Mouse (Mus musculus) intestine, postnatal 0 days (tissue): ENCODE measurements around the gene Psmd5. TPM values are rescaled to one million over a fixed set of nuclear protein-coding genes. Genes with fewer than 3 reads are reported as not detected.

Experiments
- ATAC-seq: fragments of 200-750 bp; cut with Nextera tagmentation; 2 replicates; pipeline ENCODE4 v1.8.0; 2017; ENCODE audit warnings: mild to moderate bottlenecking, moderate TSS enrichment, moderate library complexity
- H3K27ac ChIP-seq: fragments of 300-500 bp; sonication (generic); 2 replicates; pipeline ENCODE4 v1.5.1; 2014; ENCODE audit warnings: mild to moderate bottlenecking, low read depth, low read length, moderate library complexity
- H3K27me3 ChIP-seq: fragments of 300-500 bp; sonication (generic); replicated peaks from 2 replicates; pipeline ENCODE4 v1.6.1; 2014; ENCODE audit warnings: low read length, mixed read lengths; ENCODE audit not compliant: control insufficient read depth, insufficient read depth
- H3K36me3 ChIP-seq: fragments of 300-500 bp; sonication (generic); 2 replicates; pipeline ENCODE4 v1.6.1; 2014; ENCODE audit warnings: mild to moderate bottlenecking, moderate library complexity; ENCODE audit not compliant: control insufficient read depth, insufficient read depth
- H3K4me1 ChIP-seq: fragments of 300-500 bp; sonication (generic); replicated peaks from 2 replicates; pipeline ENCODE4 v1.6.1; 2014; ENCODE audit warnings: antibody characterized with exemption, low read length, mixed read lengths; ENCODE audit not compliant: control insufficient read depth, insufficient read depth
- H3K4me2 ChIP-seq: fragments of 300-500 bp; sonication (generic); replicated peaks from 2 replicates; pipeline ENCODE4 v1.6.1; 2014; ENCODE audit warnings: low read depth, mild to moderate bottlenecking, moderate library complexity
- H3K4me3 ChIP-seq: fragments of 300-500 bp; sonication (generic); 2 replicates; pipeline ENCODE4 v1.5.1; 2014; ENCODE audit warnings: low read depth, low read length
- H3K9ac ChIP-seq: fragments of 300-500 bp; sonication (generic); 2 replicates; pipeline ENCODE4 v1.6.1; 2014; ENCODE audit warnings: mild to moderate bottlenecking, low read depth, low read length
- H3K9me3 ChIP-seq: fragments of 300-500 bp; sonication (generic); 2 replicates; pipeline ENCODE4 v1.6.1; 2016; ENCODE audit warnings: mixed run types; ENCODE audit not compliant: control insufficient read depth
- CTCF ChIP-seq: sonication (generic); IDR thresholded peaks from 2 replicates; pipeline ENCODE4 v1.5.1; 2016; ENCODE audit warnings: low read depth, mild to moderate bottlenecking, control low read depth, antibody characterized with exemption, moderate library complexity
- WGBS: fragments of 180-500 bp; shearing (Covaris S2); extraction: QIAGEN DNeasy Blood & Tissue Kit; methylation state at CpG from one replicate; pipeline ENCODE4 v1.1.7; 2014; 5-methylcytosine and 5-hydroxymethylcytosine counted together
- polyA plus RNA-seq: library from polyadenylated mRNA; unstranded; fragments of >200 nt; fragmentation: Nextera tagmentation; extraction: Ambion mirVana; gene quantifications from 2 replicates; pipeline ENCODE4 v1.2.1, GENCODE M21; 2015

Psmd5 gene
- 47.5 and 52.2 TPM in 2 replicates for polyA plus RNA-seq

- H3K9me3 ChIP-seq = no peaks in the 10 kb centered on the region
- peak within 1 kb of the TSS; percentile 71 for H3K27ac ChIP-seq
- 8% methylated on average over 8 of the region's 8 CpGs for WGBS
- peak within 1 kb of the TSS; percentile 53; the same call in 1 of the 2 replicates for H3K9ac ChIP-seq
- H3K27me3 ChIP-seq = no peaks in the 10 kb centered on the region
- peak within 1 kb of the TSS; percentile 71 for H3K4me2 ChIP-seq
- no peaks in the 10 kb centered on the region for H3K36me3 ChIP-seq
- no peak for ATAC-seq
- peak within 1 kb of the TSS; percentile 40 for H3K4me3 ChIP-seq
- TF ChIP-seq CTCF = 0 out of 2 replicates have a peak, but pooled peaks have one; percentile 8
- 0 out of 2 replicates have a peak, but pooled peaks cover 11% of the 10 kb centered on the region for H3K4me1 ChIP-seq
These were observed at the start of gene Psmd5 for GRCm38 (mm10) chr2:34874816-34875345. Gene Psmd5 (minus strand): TSS chr2:34874968.

GRCm38 (mm10) chr2:34922729-34923128 is 48.0 kb upstream of the Psmd5 start:
- no peak for ATAC-seq
- H3K4me1 ChIP-seq = no peaks in the 10 kb centered on the region
- no peak overlapping the region for H3K27ac ChIP-seq
- H3K4me2 ChIP-seq = no peak overlapping the region
- no peaks in the 10 kb centered on the region for H3K9me3 ChIP-seq
- no peak overlapping the region for H3K4me3 ChIP-seq
- H3K27me3 ChIP-seq = no peaks in the 10 kb centered on the region
- TF ChIP-seq CTCF = no peak
- H3K36me3 ChIP-seq = no peaks in the 10 kb centered on the region
- 8% methylated on average over 2 of the region's 2 CpGs for WGBS
- H3K9ac ChIP-seq = no peak overlapping the region

GRCm38 (mm10) chr2:34920144-34920543 is 45.4 kb upstream of the Psmd5 start:
- Histone ChIP-seq H3K27ac (no peak overlapping the region), H3K4me2 (no peak overlapping the region), H3K9me3 (no peaks in the 10 kb centered on the region), H3K4me1 (no peaks in the 10 kb centered on the region), H3K36me3 (no peaks in the 10 kb centered on the region), H3K27me3 (no peaks in the 10 kb centered on the region), H3K4me3 (no peak overlapping the region), H3K9ac (no peak overlapping the region)
- TF ChIP-seq CTCF = no peak
- WGBS = 54% methylated on average over 2 of the region's 2 CpGs
- no peak for ATAC-seq

- no peak for TF ChIP-seq CTCF
- no peaks in the 10 kb centered on the region for H3K27me3 ChIP-seq
- H3K9ac ChIP-seq = no peak overlapping the region
- no peaks in the 10 kb centered on the region for H3K9me3 ChIP-seq
- WGBS = 76% methylated on average over 2 of the region's 2 CpGs
- H3K4me1 ChIP-seq = no peaks in the 10 kb centered on the region
- no peak overlapping the region for H3K4me2 ChIP-seq
- H3K4me3 ChIP-seq = no peak overlapping the region
- H3K36me3 ChIP-seq = peaks cover 7% of the 10 kb centered on the region; the same call in 1 of the 2 replicates
- H3K27ac ChIP-seq = no peak overlapping the region
- no peak for ATAC-seq
These were observed 40.3 kb upstream of the Psmd5 start for GRCm38 (mm10) chr2:34915103-34915502.

GRCm38 (mm10) chr2:34914823-34915082 is 40.0 kb upstream of the Psmd5 start:
- H3K9ac ChIP-seq = no peak overlapping the region
- H3K4me1 ChIP-seq = no peaks in the 10 kb centered on the region
- no peaks in the 10 kb centered on the region for H3K9me3 ChIP-seq
- H3K4me2 ChIP-seq = peak overlapping the region; percentile 96
- peaks cover 9% of the 10 kb centered on the region; the same call in 1 of the 2 replicates for H3K36me3 ChIP-seq
- no peak overlapping the region for H3K4me3 ChIP-seq
- ATAC-seq = peak; percentile 53
- no peaks in the 10 kb centered on the region for H3K27me3 ChIP-seq
- no peak overlapping the region for H3K27ac ChIP-seq
- WGBS = 21% methylated on average over 2 of the region's 2 CpGs
- TF ChIP-seq CTCF = no peak

- Histone ChIP-seq H3K9ac (peak overlapping the region; percentile 60), H3K27me3 (no peaks in the 10 kb centered on the region), H3K9me3 (no peaks in the 10 kb centered on the region), H3K36me3 (peaks cover 14% of the 10 kb centered on the region), H3K27ac (peak overlapping the region; percentile 21; the same call in 1 of the 2 replicates), H3K4me1 (no peaks in the 10 kb centered on the region), H3K4me2 (peak overlapping the region; percentile 96), H3K4me3 (peak overlapping the region; percentile 69)
- WGBS = 2% methylated on average over 37 of the region's 50 CpGs
- TF ChIP-seq CTCF = no peak
- ATAC-seq = peak; percentile 61
These were observed 39.5 kb upstream of the Psmd5 start for GRCm38 (mm10) chr2:34914069-34914822.
